ENCODE assay signal across 10 mouse cellular contexts in the genomic region with DNA sequence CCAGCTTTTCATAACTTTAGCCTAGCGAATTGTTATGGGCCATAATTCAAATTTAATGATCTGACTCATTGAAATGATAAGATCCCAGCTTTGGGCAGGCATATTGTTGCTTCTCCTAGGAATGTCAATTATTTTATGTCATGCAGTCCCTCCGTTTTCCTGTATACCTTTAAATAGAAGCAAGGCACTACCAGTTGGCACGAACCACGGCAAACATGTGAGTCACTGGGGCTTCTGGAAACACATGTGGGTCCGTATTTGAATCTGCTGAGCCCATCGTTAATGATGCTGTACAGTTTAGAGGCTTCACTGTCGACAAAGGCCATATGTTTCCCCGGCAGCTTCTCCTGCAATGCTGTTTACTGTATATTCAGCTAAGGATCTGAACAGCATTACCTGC.
DNase-seq lines count a peak whose midpoint lies in the region; ATAC-seq lines count a peak whose summit lies in the region.
"Had no signal": no experiment of that assay in that cellular context is flagged by ENCODE, and none has a peak within 500 bp of the region (broad histone marks: within the 10 kb centered on the region; RNA-seq: fewer than 3 reads in every experiment).

No protein-coding gene starts in this region.

- no peaks in the 10 kb centered on the region for H3K36me3 ChIP-seq in heart, embryonic 10.5 days
- no peaks in the 10 kb centered on the region for H3K36me3 ChIP-seq in forebrain, embryonic 16.5 days (ENCODE audit: control insufficient read depth, insufficient read depth)
- H3K36me3 ChIP-seq in heart, embryonic 11.5 days (ENCODE audit: control insufficient read depth, insufficient read depth, low read length): no peaks in the 10 kb centered on the region
- H3K36me3 ChIP-seq: limb, embryonic 13.5 days; midbrain, embryonic 12.5 days had no signal

- 76% methylated on average over 8 of the region's 8 CpGs for WGBS in heart, embryonic 10.5 days
- WGBS in forebrain, embryonic 16.5 days: 48% methylated on average over 8 of the region's 8 CpGs
- 67% methylated on average over 8 of the region's 8 CpGs for WGBS in heart, embryonic 11.5 days (ENCODE audit: insufficient replicate concordance)

- H3K4me1 ChIP-seq in heart, embryonic 10.5 days: no peaks in the 10 kb centered on the region
- H3K4me1 ChIP-seq in forebrain, embryonic 16.5 days (replicated peaks; ENCODE audit: control insufficient read depth, insufficient read depth, low read length): no peaks in the 10 kb centered on the region
- no peaks in the 10 kb centered on the region for H3K4me1 ChIP-seq in heart, embryonic 11.5 days (ENCODE audit: control insufficient read depth, insufficient read depth, low read length)
- H3K4me1 ChIP-seq: midbrain, embryonic 12.5 days had no signal

- H3K9ac ChIP-seq in forebrain, embryonic 16.5 days (replicated peaks; ENCODE audit: low read depth, low read length): no peak overlapping the region
- H3K9ac ChIP-seq in heart, embryonic 11.5 days (ENCODE audit: low read depth, low read length): no peak overlapping the region
- H3K9ac ChIP-seq: limb, embryonic 13.5 days; midbrain, embryonic 12.5 days had no signal

- no peak overlapping the region for H3K4me3 ChIP-seq in heart, embryonic 10.5 days
- H3K4me3 ChIP-seq in forebrain, embryonic 16.5 days (replicated peaks; ENCODE audit: low read length): no peak overlapping the region
- H3K4me3 ChIP-seq in heart, embryonic 11.5 days (ENCODE audit: low read depth, low read length): no peak overlapping the region
- H3K4me3 ChIP-seq: limb, embryonic 13.5 days; midbrain, embryonic 12.5 days had no signal

- no peak overlapping the region for H3K27ac ChIP-seq in heart, embryonic 10.5 days
- no peak overlapping the region for H3K27ac ChIP-seq in forebrain, embryonic 16.5 days (ENCODE audit: low read length)
- H3K27ac ChIP-seq in heart, embryonic 11.5 days (ENCODE audit: low read depth, low read length): no peak overlapping the region
- H3K27ac ChIP-seq: limb, embryonic 13.5 days; midbrain, embryonic 12.5 days had no signal

- no peak overlapping the region for H3K4me2 ChIP-seq in forebrain, embryonic 16.5 days (ENCODE audit: low read length)
- no peak overlapping the region for H3K4me2 ChIP-seq in heart, embryonic 11.5 days
- H3K4me2 ChIP-seq: limb, embryonic 13.5 days; midbrain, embryonic 12.5 days had no signal

- DNase-seq in heart, postnatal 4 days: peak; percentile 25
- DNase-seq in heart, embryonic 10.5 days (ENCODE audit: low spot score): no peak
- DNase-seq in MN1 (ENCODE audit: low spot score): peak; percentile 61
- peak; percentile 4 for DNase-seq in left cerebral cortex, postnatal 4 days
- no peak for DNase-seq in cerebellum, adult 18-20 months
- no peak for DNase-seq in c-Kit-positive CD71-positive TER-119-positive erythroid progenitor cells, embryonic 14.5 days (ENCODE audit: low spot score)

- intact Hi-C loops in left cerebral cortex, postnatal 4 days (cut with DNase I): no loop called here

- peak; percentile 54; the same call in 1 of the 2 replicates for ATAC-seq in forebrain, embryonic 16.5 days
- no peak for ATAC-seq in heart, embryonic 11.5 days (replicated peaks; ENCODE audit: insufficient number of reproducible peaks, low FRiP score, low TSS enrichment)

- H3K9me3 ChIP-seq in heart, embryonic 10.5 days: no peaks in the 10 kb centered on the region
- no peaks in the 10 kb centered on the region for H3K9me3 ChIP-seq in forebrain, embryonic 16.5 days (ENCODE audit: control insufficient read depth, low read length)
- no peaks in the 10 kb centered on the region for H3K9me3 ChIP-seq in heart, embryonic 11.5 days (replicated peaks; ENCODE audit: control insufficient read depth, low read length)
- H3K9me3 ChIP-seq: limb, embryonic 13.5 days; midbrain, embryonic 12.5 days had no signal

- no peaks in the 10 kb centered on the region; the same call in 1 of the 2 replicates for H3K27me3 ChIP-seq in heart, embryonic 10.5 days (ENCODE audit: insufficient read depth, poor library complexity, severe bottlenecking)
- no peaks in the 10 kb centered on the region for H3K27me3 ChIP-seq in forebrain, embryonic 16.5 days (replicated peaks; ENCODE audit: control insufficient read depth, insufficient read depth, low read length)
- no peaks in the 10 kb centered on the region; the same call in 1 of the 2 replicates for H3K27me3 ChIP-seq in heart, embryonic 11.5 days (ENCODE audit: control insufficient read depth, insufficient read depth, low read length)
- H3K27me3 ChIP-seq: limb, embryonic 13.5 days; midbrain, embryonic 12.5 days had no signal

Comparison
In these comparisons a context has a peak if more than half of its experiments do, and no peak if none do; other contexts are left out.
1. DNase-seq: peak in heart, postnatal 4 days (single experiment), MN1 (single experiment) and left cerebral cortex, postnatal 4 days (single experiment); none in heart, embryonic 10.5 days (single experiment), cerebellum, adult 18-20 months (0 of 2) and c-Kit-positive CD71-positive TER-119-positive erythroid progenitor cells, embryonic 14.5 days (single experiment).